Mouse (Mus musculus) ovary, adult 18-20 months (tissue): ENCODE measurements around the gene Gvin1.
"Not testable (repeated sequence)": the region's sequence is repeated elsewhere in the genome, so short reads cannot be mapped to it uniquely, and the experiment has no call there.

ENCODE experiments used
- DNase-seq: peaks from one replicate; pipeline ENCODE4 v3.0.0; 2022; ENCODE audit warnings: low spot score, mixed read lengths

Gvin1 gene

DNA sequence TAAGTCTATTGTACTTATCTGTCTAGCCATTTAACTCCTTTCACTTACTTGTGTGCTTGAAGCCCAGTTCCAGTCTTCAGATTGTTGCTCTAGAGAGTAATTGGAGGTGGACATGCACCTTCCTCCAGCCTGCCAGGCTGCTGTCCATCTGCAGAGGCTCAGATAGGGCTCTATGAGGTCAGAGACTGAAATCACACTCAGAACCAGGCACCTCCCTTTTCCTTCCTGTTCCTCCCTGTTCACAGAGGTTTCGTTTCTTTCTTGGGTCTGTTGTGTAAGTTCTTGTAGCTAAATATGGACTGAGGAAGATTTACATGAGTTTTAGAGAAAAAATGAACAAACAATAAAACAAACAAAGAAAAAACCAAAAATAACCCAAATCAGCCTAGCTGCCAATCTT, at the start of gene Gvin1:
TSS of gene Gvin1 (minus strand) at position 150 of the 400 bp plus-strand sequence.
- not testable (repeated sequence) for DNase-seq

DNA sequence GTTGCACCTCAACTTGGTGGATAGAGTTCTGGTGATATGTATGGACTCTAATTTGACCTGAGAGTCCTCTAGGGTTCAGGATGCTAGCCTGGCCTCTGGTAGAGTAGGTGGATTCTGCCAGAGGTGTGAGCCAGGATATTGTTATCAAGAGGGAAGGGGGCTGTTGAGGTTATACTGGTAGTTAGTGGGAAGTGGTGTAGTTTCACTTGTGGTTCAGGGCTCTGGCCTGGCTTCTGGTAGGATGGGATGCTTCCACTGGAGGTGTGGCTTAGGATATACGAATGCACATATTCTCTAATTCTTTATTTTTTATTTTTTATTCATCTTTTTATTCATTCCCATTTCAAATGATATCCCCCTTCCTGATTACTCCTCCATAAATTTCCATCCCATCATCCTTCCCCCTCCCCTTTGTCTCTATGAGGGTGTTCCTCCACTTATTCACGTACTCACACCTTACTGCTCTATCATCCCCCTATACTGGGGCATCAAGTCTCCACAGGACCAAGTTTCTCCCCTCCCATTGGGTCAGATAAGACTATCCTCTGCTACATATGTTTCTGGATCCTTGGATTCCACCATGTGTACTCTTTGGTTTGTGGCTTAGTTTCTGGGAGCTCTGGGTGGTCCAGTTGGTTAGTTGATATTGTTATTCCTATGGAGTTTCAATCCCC, 36.9 kb upstream of the Gvin1 start:
- no peak for DNase-seq

DNA sequence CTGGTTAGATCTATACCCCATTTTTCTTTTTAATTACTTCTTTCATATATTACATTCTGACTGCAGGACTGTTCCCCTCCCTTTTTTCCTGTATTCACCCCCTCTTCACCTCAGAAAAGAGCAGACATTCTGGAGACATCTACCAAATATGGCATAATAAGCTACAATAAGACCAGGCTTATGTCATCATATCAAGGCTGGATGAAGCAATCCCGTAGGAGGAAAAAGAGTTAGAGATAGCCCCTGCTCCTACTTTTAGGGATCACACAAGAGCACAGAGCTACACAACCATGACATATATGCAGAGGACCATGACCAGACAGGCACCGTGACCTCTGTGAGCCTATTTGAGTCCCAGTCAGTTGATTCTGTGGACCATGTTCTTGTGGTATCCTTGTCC, 33.8 kb upstream of the Gvin1 start:
- DNase-seq, result no peak

DNA sequence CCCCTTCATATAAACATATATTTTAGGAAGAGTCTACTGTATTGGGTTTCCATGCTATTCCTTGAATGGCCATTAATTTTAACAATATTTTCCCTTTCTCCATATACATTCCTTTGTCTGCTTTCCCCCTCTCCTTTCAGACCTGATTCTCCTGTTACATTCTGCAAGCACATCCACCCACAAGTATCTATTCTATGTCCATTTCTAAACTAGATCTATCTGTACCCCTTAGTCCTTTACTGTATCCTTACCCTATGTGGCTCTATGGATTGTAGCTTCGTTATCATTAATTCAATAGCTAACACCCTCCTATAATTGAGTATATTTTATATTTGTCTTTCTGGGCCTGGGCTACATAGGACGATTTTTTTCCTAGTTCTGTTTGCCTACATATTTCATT, 33.1 kb upstream of the Gvin1 start:
- no peak for DNase-seq

DNA sequence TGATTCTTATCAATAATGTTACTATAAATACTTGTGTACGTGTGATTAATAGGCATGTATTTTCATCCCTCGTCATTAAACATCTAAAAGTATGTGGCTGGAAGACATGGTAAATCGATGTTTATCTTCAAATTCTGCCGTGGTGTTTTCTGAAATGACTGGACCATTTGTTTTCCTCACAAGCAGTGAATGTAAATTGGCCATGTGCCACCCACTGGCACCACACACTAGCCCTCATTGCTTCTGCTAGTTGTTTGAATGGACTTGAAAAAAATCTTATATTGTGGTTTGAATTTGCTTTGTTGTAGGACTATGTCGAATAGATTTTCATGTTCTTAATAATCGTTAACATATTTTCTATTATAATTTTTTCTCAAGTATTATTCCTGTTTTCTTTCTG, 30.5 kb upstream of the Gvin1 start:
- DNase-seq, result no peak

DNA sequence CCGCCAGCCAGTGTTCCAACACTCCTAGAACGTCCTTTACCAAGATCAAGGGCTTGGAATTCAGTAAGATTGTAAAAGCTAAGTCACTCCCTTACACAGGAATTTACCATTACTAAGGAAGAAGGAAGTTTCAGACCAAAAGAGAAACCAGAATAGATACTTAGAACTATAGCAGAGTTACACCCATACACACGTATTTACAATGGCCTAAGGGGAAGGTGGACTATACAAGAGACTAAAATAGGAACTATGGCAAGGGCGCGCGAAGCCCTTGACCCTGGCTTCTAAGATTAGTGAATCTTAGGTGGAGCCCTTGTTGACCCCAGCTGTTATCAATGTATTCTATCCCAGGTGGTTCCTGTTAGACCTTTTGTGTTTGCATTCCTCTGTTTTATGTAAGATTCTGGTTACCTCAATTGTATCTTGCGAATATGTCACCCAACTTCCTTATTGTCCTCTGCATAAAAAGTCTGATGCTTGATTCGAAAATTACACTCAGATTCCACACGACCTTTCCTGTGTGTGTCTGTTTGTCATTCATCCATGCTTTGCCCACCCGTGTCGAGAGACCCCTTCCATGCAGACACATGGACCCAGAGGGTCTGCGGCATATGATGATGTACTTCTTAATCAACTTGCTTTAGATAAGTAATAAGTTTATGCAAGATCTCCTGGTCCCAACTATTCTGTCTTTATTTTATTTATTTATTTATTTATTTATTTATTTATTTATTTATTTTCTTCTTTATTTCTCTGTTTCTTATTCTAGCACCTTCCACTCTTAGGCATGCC, 25.6 kb upstream of the Gvin1 start:
- DNase-seq, result not testable (repeated sequence)

DNA sequence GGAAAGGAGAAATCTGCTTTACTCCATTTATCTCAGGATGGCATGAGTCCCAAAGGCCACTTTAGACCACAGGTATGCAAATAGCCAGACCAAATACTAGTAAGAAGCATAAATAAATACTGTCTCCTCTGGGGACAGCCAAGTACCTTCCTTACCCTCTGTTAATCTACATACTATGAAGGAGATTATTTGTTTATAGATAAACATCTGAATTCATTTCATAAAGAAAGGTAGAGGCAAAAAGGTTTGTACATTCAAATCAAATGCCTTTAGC, 22.0 kb upstream of the Gvin1 start:
- DNase-seq, result no peak

DNA sequence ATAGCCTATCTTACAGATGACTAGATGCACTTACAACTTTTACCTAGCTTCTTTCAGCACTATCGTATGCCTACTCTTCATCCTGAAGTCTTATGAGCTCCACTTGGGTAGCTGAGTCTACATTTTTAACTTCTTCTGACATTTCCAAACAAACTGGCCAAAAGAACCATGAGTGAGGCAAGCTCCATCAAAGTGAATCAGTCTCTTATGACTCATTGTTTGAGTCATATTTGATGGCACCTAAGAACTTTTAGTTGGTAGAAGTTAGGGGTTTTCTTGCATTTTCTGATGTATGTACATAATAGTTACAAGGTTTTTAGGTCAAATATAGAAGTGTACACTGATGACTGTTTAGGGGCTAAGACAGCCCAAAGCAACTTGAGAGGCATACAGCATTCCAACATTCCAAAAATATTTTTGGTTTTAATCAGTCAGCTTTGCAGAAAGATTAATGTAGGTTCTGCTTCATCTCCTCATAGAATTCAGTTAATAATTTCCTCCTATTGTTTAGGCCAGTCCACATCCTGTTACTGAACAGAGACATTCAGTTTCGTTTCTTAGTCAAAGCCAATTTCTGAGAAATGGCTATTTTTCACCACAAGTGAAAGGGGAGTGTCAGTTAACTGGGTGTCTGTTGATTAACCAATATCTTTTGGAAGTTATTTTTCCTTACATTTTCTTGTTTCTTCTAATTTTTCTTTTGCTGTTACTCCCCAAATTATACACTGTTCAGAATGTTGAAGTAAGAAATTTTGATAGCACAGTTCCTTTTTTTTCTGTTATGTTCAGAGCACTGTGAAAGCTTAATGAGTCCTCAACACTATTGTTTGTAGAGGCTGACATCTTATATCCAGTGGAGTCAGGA, 21.4 kb upstream of the Gvin1 start:
- DNase-seq, result no peak

DNA sequence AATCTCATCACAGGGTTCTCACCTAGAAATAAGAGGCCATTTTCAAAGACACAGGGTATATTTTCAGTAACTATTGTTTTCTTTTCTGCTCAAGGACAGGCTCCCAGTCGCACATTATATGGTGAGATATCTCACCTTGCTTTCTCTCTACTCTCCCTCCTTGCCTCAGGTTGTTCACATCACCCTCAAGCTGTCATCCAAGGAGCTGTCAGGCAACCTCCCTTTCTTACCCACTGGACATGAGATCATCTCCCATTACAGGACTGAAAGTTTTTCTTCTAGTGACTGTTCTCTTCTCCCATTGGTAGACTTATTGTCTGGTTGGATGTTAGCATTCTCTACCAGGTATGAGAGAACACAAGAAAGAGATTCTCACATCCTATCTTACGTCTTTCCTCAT, 20.5 kb upstream of the Gvin1 start:
- no peak for DNase-seq

DNA sequence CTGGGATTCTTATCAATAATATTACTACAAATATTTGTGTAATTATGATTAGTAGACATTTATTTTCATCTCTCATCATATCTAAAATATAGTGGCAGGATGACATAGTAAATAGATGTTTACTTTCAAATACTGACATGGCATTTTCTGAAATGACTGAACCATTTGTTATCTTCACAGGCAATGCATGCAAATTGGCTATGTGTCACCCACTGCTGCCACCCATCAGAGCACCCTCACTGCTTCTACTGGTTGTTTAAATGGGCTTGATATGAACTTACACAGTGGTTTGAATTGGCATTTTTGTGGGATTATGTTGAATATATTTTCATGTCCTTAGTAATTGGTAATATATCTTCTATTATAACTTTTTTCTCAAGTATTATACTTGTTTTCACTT, 784 bp upstream of the Gvin1 start:
- not testable (repeated sequence) for DNase-seq

DNA sequence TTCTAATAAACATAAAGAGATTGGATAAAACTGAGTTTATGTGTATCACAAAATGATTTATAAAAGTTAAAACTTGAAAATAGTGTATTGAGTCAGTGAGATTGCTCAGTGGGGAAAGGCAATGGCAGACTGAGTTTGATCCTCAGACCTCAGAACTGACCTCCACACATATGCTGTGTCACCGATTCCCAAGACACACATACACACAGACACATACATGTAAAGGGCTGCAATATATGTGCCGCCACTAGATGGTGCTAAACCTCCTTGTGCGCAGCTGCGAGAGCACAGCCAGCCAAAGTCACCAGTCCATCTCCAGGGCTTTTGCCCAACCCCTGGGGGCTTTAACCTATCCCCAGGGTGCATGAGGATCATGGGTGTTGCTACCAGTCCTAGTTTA, 1.4 kb downstream of the Gvin1 start:
- not testable (repeated sequence) for DNase-seq

DNA sequence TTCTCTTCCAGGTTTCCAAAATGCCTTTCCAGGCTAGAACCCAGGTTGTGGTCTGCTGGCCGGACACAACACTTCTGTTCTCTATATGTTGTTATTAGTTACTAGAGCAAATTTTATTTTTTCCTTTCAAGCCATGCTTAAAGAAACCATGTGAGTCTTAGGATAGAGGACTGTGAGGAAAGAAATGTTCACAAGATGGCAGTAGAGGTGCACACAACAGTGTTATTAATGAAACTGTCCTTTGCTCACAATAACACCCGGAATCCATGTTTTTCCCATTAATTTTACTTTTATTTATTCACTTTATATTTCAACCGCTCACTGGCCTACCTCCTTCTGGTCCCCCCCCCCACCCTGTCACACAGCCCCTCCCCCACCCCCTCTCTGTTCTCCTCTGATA, 8.5 kb downstream of the Gvin1 start:
- not testable (repeated sequence) for DNase-seq

DNA sequence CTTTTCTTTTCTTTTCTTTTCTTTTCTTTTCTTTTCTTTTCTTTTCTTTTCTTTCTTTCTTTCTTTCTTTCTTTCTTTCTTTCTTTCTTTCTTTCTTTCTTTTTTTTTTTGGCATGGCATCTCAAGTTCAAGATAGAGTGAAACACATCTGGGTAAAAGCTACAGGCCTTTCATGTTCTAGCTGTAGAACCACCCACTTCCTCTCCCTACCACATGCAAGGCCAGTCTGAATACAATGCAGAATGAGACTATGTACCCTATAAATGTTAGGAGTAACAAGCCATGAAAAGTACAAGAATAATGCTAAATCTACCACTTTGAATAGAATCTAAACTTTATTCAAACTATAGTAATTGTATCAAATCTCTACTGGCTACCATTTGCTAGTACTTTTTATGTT, 38.1 kb downstream of the Gvin1 start:
- DNase-seq, result not testable (repeated sequence)

DNA sequence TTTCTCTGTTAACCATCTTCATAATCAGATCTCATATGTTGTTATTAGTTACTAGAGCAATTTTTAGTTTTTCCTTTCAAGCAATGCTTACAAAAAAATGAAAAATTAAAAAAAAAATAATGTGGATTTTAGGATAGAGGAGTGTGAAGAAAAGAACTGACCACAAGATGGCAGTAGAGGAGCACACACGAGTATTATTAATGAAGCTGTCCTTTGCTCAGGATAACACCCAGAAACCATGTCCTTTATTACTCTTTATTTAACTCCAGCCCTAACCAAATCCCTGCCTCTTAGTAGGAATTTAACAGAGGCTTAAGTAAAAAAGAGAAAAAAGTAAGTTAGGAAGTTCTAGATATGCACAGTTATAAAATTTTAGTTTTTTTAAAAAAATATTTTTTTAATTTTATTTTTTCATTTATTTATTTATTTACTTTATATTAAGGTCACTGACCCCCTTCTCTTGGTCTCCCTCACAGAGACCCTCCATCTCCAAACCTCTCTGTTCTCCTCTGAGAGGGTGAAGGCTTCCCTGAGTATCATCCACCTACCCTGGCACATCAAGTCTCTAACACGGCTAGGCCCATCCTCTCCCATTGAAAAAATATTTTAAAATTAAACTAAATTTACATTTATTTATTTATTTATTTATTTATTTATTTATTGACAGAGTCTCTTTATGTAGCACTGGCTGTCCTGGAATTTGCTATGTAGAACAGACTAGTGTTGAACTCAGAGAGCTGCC, 69.9 kb downstream of the Gvin1 start:
- DNase-seq, result not testable (repeated sequence)

DNA sequence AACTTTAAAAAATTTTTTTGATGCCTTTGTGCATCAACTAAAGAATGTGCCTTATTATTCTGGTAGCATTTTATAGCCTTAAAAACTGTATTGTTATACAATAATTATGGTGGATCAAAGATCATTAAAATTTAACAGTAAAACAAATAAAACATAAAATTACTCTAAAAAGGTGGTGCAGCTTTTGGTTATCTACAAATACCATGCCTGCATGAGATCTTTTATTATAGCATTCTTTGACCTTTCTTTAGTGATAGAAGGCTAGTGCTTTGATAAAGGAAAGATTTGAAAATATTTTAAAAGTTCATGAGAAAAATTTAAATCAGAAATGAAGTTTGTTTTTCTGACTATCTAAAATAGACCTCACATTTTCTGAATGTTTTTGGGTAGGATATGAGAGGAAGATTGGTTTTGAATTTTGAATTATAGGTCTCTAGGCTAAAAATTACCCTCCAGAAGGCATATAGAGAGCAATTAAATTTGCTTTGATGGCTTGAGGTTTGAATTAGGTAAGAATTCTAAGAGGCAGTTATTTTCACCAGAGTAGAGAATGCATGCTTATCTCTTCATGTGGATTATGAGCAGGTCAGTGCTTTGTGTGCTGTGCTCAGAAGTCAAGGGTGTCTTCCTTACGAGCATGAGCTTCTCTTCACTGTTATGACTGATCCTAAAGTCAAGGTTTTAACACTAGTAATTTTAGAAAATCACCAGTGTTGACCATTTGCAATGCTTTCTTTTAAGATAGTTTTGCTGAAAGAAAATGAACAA, 73.8 kb downstream of the Gvin1 start:
- not testable (repeated sequence) for DNase-seq

DNA sequence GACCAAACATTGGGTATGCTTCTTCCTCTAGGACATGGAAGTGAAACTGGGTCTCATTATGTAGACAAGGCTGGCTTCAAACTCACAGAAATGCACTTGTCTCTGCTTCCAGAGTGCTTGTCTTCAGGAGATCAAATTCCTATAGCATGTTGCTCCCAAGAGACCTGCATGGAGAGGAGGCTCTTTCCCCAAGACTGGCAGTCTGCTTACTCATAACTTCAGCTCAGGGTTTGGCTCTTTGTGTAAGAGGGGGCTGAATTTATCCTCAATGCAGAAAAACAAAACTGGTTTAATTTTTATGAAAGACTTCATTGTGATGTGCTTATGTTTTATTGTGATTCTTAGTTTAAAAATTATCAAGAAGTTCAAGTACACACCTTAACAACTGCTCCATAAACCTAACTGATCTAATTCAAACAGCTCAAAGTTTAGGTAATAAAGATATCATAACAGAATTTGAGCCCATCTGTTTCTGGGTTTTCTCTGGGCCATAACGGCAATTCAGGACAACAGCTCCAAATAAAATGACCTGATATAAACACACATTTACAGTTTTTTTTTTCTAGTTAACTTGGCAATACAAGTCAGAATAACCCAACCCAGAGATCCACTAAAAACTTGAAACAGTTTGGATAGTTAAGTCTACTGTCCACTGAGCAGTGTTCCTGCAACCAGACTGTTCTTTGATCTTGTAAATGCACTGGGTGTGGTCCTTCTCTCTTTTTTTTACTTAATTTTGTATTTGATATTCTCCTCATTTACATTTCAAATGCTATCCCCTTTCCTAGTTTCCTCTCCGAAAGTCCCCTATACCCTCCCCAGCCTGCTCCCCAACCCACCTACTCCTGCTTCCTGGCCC, 97.8 kb downstream of the Gvin1 start:
- DNase-seq, result not testable (repeated sequence)
